Mouse (Mus musculus) spleen, adult 18-20 months (tissue): ENCODE results near the gene Iffo1.
"Not testable (repeated sequence)": the region's sequence is repeated elsewhere in the genome, so short reads cannot be mapped to it uniquely, and the experiment has no call there.

Experiments used
- DNase-seq, 2 experiments: peaks; one replicate each; pipeline ENCODE4 v3.0.0; 2022; ENCODE audit warnings: mixed read lengths in 2 of 2

Gene Iffo1

DNA sequence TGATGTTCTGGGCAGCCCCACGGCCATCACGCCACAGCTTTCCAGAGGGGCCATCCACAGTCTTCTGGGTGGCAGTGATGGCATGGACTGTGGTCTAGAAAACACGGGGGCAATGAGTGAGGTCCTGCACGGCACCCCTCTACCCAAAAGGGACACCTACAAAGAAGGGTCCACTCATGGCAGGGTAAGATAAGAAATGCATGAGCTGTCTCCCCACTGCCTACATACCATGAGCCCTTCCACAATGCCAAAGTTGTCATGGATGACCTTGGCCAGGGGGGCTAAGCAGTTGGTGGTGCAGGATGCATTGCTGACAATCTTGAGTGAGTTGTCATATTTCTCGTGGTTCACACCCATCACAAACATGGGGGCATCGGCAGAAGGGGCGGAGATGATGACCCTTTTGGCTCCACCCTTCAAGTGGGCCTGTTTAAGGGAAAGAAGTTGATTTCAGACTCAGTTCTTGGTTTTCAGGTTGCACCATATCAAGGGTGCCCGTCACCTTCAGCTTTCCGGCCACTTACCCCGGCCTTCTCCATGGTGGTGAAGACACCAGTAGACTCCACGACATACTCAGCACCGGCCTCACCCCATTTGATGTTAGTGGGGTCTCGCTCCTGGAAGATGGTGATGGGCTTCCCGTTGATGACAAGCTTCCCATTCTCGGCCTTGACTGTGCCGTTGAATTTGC, 17.7 kb downstream of the Iffo1 start:
- not testable (repeated sequence) for DNase-seq

DNA sequence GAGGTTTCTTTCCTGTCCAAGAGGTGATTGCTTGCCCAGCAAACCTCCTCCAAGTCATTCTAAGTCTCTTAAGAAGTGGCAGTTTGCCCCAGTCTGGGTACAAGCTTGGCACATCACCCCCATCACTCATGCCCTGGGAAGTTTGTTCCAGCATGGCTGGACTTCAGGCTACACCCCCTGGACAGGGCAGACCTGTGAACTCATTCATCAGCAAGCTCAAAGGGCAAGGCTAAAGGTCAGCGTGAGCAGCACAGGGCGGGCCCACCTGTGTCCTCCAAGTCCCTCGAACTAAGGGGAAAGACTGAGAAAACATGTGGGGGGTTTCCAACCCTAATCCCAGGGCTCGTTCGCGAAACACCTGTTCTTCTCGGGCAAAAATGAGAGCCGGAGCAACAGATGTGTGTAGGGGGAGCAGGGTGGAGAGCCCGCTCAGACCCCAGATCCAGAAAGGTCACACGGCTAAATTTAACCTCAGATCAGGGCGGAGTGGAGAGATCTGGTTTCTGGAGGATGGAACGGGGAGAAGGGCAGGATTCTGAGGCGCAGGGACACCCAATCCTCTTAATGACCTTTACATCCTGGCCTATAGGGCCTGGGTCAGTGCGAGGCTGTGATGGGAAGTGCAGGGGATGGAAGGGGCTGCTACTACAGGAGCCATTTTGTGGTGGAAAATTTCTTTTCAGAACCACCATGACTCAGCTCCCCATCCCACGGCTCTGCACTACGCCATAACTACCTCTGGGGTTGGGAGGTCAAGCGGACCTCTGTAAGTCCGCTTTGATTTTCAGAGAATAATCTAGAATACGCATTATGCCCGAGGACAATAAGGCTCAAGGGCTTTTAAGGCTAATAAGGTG, 19.0 kb downstream of the Iffo1 start:
- DNase-seq: no peak

DNA sequence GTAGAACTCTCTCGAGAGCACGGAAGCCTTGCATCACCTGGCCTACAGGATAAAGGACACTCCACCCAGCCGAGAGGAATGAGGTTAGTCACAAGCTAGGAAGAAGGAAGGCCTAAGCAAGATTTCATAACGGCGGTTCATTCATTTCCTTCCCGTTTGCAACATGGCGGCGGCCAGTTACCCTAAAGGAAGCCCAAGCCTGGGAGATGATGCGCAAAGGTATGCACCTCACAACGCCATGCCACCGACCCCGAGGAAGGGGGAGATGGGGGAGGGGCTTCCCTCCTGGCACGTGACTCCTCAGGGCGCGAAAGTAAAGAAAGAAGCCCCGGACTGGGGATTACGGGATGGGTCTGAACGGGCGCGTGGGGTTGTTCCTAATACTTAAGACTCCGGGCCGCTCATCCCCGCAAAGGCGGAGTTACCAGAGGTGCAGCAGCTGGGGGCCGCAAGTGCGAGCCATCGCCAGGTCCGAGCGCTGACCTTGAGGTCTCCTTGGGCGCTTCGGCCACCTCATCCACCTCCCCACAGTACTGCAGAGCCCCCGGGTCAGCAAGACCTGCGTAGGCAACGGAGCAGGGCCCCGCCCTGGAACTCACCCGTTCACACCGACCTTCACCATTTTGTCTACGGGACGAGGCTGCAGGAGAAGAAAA, 19.8 kb downstream of the Iffo1 start:
- DNase-seq: peak; percentile 39 to 54

DNA sequence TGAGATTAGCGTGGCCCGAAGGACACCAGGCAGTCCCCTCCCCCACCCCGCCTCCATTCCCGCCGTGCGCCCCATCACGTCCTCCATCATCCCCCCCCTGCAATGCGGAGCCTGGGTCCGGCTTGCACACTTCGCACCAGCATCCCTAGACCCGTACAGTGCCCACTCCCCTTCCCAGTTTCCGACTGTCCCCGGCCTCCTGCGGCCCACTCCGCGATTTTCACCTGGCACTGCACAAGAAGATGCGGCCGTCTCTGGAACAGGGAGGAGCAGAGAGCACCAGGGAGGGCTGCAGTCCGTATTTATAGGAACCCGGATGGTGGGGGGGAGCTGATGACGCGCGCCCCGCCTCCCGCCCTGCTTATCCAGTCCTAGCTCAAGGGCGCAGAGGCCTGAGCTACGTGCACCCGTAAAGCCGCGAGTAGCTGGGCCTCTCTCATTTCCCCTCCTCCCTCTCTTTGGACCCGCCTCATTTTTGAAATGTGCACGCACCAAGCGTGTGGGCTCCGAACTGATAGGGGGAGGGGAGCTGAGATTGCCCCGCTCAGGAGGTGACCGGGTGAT, 20.4 kb downstream of the Iffo1 start:
- DNase-seq: peak; percentile 94 to 96

DNA sequence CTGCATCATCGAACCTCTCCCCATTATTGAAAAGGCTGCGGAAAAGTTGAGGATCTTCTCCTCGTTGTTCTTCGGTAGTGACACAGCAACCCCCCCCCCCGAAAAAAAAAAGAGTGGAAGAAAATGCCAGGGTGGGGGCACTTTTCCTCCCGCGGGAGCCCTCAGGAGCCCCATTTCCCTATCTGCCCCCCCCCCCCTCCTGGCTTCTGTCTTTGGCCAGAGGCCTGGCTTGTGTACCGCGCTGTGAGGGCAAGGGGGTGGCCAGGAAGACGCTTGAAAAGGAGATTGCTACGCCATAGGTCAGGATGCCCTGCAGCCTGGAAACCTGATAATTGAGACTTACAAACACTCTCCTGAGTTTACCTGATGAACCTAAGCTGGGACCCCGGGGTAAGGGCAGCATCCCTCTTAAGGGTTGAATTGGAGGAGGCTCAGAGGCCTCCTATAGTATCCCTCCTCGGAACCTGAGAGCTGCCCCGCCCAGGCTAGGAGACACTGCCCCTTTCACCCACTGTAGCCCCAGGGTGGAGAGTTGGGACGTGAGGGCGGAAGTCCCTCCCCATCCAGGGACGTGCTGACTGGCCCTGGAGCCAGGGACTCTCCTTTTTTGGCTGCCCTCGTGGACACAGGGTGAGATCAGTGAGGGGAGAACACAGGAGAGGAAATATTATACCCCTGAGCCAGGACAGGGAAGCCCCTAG, 21.2 kb downstream of the Iffo1 start, which contains the start of gene Gapdh:
Gene Gapdh, minus strand, starts transcription at position 417 of the 701 bp plus-strand sequence.
- peak in 1 of 2 experiments; percentile 36 for DNase-seq

DNA sequence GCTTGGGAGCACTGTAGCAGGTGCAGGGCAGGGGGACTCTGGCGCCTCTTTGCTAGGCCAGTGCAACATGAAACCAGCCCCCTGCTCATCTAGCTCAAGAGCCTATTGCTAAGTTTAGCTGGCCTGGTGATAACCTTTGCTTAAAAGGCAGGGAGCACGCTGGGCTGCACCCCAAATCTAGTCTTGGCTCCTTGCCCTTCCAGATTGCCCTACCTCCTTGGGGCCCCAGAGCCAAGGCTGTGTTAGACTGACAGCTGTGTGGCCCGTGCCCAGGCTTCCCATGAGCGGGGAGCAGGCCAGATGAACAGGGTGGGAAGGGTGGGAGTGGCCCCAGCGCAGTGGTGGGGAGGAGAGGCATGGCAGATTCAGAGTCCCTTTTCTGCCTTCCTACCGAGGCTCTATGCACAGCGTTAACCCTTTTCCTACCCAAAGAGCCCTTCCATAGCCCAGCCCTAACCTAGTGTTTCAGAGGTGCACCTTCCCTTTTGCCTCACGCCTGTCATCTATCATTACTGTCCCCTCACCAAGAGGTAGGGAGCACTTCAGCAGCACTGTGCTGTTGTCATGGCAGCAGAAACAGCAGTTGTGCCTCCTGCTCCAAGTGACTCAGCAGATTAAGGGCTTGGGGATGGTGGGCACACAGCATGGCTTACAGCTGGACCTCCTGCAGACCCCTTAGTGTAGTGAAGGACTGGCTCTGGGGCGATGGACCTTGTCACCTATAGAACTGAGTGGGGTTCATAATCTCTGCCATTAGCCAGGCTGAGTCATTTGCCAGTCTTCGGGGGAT, 22.0 kb downstream of the Iffo1 start:
- DNase-seq: no peak

DNA sequence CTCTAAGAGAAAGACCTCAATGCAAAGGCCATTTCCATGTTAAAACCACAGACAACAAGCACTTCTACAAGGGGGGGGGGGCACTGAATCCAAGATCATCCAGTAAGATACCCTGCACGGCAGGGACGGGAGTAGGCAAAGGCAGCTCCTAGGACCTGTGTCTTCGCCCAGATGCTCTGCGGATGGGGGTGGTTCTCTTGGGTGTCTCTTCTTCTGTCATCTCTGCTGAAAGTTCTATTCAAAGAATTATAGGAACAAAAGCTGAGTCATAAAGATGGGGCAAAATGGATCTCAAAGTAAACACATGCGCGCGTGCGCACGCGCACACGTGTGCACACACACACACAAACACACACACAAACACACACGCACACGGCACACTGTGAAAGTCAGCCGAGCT, 23.0 kb downstream of the Iffo1 start:
- no peak for DNase-seq

DNA sequence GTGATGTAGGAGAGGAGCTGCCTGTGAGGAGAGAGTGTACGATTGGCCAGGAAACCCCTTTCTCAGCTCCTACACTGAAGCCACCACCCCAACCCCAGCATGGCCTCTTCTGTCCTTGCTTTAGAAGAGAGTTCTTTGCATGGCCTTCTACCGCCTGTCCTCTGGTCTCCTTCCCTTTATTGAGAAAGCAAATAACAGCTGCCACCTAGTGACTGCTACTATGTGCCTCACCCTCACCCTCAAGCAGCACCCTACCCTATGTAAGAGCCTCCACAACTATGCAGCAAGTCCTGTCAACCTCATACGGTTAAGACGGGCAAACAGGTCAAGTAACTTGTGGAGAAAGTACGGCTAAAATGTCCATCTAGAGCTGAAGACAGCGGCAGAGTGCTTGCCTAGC, 25.2 kb downstream of the Iffo1 start:
- no peak for DNase-seq

DNA sequence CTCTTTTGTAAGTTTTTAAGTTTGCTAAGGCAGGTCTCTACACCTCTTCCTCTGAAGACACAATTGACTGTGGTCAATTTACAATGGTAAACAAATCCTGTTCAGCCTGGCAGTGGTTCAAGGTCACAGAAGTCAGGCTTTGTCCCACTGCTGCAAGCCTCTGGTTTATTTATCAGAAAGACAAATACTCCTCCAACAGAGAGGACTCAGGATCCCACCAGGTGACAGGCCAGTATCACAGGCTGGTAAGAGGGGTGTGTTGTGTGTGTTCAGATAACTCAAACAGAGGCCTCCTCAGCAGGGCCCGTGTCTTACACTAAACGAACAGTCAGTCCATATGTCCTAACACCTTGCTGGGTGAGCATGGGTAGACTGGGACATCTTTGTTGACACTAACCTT, 27.4 kb downstream of the Iffo1 start:
- no peak for DNase-seq

DNA sequence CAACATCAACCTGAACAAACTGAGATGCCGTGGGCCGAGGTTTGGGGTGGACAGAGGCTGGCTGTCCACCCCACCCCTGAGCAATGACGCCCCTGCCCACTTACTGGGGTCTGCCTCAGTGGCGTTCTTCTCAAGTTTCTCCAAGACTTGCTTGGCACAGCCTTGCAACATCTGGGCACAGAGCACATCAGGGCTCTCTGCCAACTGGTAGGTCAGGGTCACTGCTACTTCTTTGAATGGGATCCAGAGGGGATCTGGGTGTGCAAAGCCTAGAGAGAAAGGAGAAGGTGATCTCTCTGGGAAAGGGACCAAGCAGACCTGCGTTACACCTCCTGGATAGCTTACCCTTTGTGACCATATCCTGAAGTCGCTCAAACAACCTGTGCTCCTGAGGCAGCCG, 28.2 kb downstream of the Iffo1 start:
- no peak for DNase-seq

DNA sequence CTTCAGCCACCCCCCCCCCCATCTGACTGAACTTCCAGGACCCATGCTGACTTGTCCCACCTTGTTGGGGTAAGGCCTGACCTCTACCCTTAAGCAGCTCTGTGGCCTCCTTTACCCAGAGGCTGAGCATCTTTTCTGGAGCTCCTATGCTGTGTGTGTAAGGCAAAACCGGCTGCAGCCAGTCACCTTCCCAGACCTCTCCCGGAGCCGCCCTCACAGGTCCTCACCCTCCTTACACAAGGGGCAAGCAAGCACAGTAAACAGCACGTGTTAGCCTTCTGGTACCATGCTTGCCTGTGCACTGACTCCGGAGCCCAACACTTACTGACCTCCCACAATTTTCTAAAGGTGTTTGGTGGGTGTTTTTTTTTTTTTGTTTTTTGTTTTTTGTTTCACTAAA, 30.4 kb downstream of the Iffo1 start:
- no peak for DNase-seq

DNA sequence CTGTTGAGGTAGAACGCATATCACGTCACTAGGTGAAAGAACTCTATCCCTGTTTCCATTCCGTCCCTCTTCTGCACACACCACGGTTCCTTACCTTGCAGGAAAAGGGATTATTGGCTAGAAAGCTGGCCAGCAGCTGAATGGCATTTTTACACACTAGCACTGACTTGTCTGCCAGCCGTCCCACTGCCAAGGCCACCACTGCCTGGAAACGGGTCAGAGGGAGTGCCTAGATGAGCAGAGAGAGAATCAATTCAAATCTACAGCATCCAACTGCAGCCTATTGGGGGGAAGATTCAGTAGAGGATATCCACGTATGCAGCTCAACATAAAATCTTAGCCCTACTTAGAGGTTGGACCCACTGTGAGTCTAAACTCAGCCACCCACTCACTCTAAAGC, 34.6 kb downstream of the Iffo1 start:
- no peak for DNase-seq

DNA sequence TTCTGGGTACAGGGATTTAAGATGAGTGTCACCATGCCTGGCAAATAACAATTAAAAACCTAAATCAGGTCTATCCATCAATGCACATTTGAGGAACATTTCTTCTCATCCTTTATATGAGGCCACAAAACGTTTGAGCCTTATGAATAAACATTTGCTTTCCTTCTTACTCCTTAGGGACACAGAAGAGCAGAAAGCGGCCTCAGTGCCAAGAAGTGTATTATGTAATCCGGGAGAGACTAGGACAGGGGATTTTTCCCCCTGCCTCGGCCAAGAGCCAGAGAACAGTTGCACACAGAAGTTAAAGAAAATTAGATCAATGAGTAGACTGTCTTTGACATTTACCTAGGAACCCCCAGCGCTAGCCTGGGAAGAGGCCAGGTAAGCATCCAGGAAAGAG, 37.1 kb downstream of the Iffo1 start:
- no peak for DNase-seq

DNA sequence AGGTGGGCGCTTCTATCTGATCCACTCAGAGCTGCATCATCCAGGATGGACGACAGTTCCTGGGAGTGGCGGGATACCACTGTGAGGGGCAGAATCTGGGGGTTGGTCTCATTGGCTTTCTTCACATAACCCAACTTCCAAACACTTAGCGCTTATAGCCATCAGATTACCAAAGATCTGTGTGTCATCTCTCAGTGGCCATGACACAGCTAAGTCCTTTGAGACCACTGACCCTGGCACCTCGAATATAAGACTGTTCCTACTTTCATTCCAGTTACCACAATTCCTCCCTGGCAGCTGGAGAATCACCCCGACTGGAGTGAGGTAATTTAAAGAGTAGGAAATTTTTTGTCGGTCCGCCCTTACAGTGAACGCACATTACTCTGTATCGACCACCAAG, 41.2 kb downstream of the Iffo1 start:
- DNase-seq: no peak

DNA sequence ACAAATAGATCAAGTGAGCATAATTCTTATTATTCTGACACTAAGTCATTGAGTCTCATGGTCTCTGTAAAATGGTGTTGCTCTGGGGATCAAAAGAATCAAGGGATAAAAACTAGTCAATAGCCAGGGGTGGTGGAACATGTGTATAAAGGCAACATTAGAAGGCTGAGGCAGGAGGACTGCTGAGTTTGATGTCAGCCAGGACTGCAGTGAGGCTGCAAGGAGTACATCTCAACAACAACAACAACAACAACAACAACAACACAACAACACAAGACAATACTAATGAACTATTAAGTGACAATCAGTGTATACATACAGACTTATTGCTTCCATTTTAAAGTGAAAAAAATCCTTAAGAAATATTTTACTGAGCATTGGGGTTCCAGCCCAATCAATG, 45.8 kb downstream of the Iffo1 start:
- no peak for DNase-seq

DNA sequence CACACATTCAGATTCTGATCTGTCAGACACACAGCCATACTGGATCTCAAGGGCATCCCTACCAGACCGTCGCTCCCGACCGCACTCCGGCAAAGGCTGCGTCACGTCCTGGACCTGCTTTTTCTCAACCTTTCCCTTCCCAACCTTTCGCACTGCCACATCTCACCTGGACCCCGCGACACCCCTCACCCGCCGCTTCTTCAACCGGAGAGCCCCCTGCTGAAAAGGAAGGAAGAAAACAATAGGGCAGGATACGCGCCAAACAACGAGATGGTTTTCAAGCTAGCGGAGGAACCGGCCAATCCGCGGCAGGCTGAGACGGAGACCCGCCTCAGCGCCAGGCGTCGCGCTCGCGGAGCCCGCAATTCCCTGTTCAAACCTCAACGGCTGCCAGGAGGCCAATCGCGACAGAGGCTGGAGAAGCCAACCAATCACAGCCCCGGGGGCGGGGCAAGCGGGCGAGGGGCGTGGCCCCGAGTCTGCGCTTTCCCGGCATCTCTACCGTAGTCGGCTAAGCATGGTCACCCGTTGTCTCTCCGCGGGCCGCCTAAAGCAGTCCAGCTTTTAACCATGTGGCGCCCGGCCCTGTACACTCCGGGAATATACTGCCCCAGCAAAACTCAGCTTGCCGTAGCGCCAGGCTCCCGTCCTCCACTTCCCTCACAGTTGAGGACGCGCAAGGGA, 46.4 kb downstream of the Iffo1 start, which contains the start of the genes Ncapd2 and Mrpl51:
Gene Ncapd2, minus strand, starts transcription at position 370 of the 684 bp plus-strand sequence.
Gene Mrpl51, plus strand, starts transcription at position 470 of the 684 bp plus-strand sequence.
- peak; percentile 93 to 96 for DNase-seq

DNA sequence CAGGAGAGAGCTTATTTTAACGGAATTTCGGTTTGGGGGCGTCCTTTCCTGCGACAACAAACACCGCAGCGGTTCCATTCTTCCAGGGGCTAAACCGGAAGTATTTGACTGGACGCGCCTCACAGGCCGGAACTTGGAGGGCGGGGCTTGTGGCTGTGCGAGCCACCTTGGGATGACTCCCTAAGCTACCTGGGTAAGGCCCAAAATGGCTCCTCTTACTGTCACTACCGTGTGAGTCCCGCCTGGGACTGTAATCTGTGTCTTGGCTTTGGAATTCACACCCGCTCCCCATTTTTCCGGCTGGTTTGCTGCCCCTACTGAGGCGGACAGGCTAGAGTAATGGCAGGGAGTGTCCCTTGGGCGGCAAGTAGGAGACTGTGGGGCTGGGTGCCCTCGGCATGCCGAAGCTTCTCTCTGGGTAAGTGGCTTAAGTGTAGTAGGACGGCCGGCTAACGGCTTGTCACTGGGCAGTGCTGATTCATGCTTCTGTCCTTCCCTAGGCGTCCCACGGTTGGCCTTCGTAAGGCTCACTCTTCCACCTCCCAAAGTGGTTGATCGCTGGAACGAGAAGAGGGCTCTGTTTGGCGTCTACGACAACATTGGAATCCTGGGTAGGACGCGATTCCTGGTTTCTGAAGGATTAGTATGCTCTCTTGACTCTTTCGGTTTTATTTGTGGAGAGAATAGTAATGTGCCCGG, 47.1 kb downstream of the Iffo1 start:
- peak; percentile 83 to 87 for DNase-seq

DNA sequence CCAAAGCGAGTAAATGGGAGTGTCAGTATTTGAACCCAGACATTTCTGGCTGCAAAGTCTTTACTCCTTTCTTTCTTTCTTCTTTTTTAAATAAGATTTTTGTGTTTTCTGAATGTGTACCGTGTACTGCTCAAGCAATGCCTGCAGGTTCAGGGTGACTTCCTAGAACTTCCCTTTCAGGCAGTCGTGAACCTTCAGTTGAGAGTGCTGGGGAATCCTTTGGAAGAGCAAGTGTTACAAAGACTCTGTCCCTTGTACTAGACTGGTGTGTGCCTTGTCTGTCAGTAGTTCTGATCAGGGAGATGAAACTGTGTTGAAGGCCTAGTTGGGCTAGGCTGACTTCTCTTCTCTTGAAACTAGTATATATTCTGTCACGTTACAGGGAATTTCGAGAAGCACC, 47.8 kb downstream of the Iffo1 start:
- DNase-seq: no peak

DNA sequence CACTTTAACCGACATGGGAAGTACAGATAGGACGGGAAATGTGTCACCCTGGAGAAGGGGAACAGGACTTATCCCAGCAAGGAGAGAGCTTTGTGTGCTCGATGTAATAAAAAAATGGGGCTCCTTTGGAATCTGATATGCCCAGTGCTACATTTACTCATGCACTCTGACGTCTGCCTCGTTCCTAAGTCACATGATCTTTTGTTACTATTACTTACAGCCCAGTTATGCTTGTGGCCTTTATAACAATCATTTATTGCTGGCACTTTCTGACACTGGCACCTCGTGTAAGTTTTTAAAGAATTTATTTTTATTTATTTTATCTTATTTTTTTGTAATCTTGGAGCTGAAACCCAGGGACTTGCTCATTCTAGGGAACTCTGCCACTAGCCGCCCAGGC, 48.3 kb downstream of the Iffo1 start:
- DNase-seq: no peak

DNA sequence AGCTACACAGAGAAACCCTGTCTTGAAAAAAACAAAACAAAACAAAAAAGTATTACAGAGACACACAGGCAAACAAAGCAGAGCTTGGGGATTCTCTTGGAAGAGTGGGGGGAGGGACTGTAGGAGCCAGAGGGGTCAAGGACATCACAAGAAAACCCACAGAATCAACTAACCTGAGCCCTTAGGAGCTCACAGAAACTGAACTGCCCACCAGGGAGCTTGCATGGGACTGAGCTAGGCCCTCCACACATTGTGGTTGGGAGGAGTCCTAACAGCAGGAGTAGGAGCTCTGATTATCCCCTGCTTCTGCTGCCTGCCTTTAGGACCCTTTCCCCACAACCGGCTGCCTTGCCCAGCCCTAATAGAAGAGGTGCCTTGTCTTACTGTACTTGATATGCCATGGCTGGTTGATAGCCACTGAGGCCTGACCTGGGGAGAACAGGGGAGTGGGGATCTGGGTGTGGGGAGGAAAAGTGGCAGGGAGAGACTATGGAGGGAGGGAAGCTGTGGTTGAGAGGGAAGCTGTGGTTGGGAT, 50.6 kb downstream of the Iffo1 start:
- no peak for DNase-seq
